Mouse (Mus musculus) MEL (cell line): ENCODE measurements at regions not wholly inside any gene's neighbourhood (a gene's known extent, or its start where the extent isn't known, plus 50 kb on each side); places are given as distances from the start of the nearest gene placed in this dataset.

Experiments
- DNase-seq: peaks from one replicate; pipeline ENCODE4 v3.0.0; 2011; ENCODE audit warnings: low read depth, low spot score
- H3K27ac ChIP-seq: 2 replicates; pipeline ENCODE4 v1.5.1; 2012; ENCODE audit warnings: low read depth, mild to moderate bottlenecking, control low read depth, low read length, moderate library complexity; ENCODE audit not compliant: control insufficient read depth
- H3K27me3 ChIP-seq, 2 experiments: fragments of 150-350 bp in 1 of 2; sonication (generic) in 1 of 2; 2 replicates each; pipeline ENCODE4 v1.6.1; 2012; ENCODE audit warnings: low read length in 2 of 2, mild to moderate bottlenecking in 2 of 2, improper control_type of control experiment in 1 of 2, moderate library complexity in 1 of 2; ENCODE audit not compliant: insufficient read depth in 2 of 2, control insufficient read depth in 1 of 2
- H3K36me3 ChIP-seq, 2 experiments: 2 replicates each; pipeline ENCODE4 v1.6.1; 2012 to 2014; ENCODE audit warnings: low read length in 2 of 2, improper control_type of control experiment in 1 of 2, inconsistent platforms in 1 of 2, mild to moderate bottlenecking in 1 of 2; ENCODE audit not compliant: insufficient read depth in 2 of 2, control insufficient read depth in 1 of 2
- H3K4me1 ChIP-seq, 2 experiments: fragments of 150-350 bp in 1 of 2; sonication (generic) in 1 of 2; 2 replicates each; pipeline ENCODE4 v1.6.1; 2012; ENCODE audit warnings: low read length in 2 of 2, improper control_type of control experiment in 1 of 2, mild to moderate bottlenecking in 1 of 2; ENCODE audit not compliant: insufficient read depth in 2 of 2, control insufficient read depth in 1 of 2
- H3K4me3 ChIP-seq, 2 experiments: fragments of 150-350 bp in 1 of 2; sonication (generic) in 1 of 2; 2 replicates each; pipeline ENCODE4 v1.5.1; 2012; ENCODE audit warnings: low read depth in 2 of 2, low read length in 2 of 2, mild to moderate bottlenecking in 2 of 2, moderate library complexity in 2 of 2, control low read depth in 1 of 2, improper control_type of control experiment in 1 of 2; ENCODE audit not compliant: control insufficient read depth in 1 of 2, insufficient read depth in 1 of 2
- H3K79me2 ChIP-seq: 2 replicates; pipeline ENCODE4 v1.6.1; 2012; ENCODE audit warnings: mild to moderate bottlenecking, low read length, moderate library complexity; ENCODE audit not compliant: control insufficient read depth, poor library complexity, insufficient read depth
- H3K9ac ChIP-seq: 2 replicates; pipeline ENCODE4 v1.6.1; 2012; ENCODE audit warnings: low read depth, mild to moderate bottlenecking, control low read depth, low read length, moderate library complexity; ENCODE audit not compliant: control insufficient read depth, poor library complexity, severe bottlenecking
- H3K9me3 ChIP-seq: fragments of 150-350 bp; sonication (generic); replicated peaks from 2 replicates; pipeline ENCODE4 v1.6.1; 2012; ENCODE audit warnings: mild to moderate bottlenecking, low read length, improper control_type of control experiment, moderate library complexity; ENCODE audit not compliant: insufficient read depth
- MAZ ChIP-seq: IDR thresholded peaks from 2 replicates; pipeline ENCODE4 v1.6.1; 2012; ENCODE audit warnings: low read depth, mild to moderate bottlenecking, inconsistent platforms, low read length, improper control_type of control experiment
- MEF2A ChIP-seq: IDR thresholded peaks from 2 replicates; pipeline ENCODE4 v1.6.1; 2014; ENCODE audit warnings: low read depth, mild to moderate bottlenecking, inconsistent platforms, low read length, improper control_type of control experiment; ENCODE audit not compliant: poor library complexity, insufficient replicate concordance, severe bottlenecking; ENCODE audit errors: extremely low read depth
- NELFE ChIP-seq: IDR thresholded peaks from 2 replicates; pipeline ENCODE4 v1.6.1; 2011; ENCODE audit warnings: low read depth, low read length, improper control_type of control experiment
- NRF1 ChIP-seq: IDR thresholded peaks from 2 replicates; pipeline ENCODE4 v1.6.1; 2014; ENCODE audit warnings: low read depth, mild to moderate bottlenecking, inconsistent platforms, low read length, improper control_type of control experiment, moderate library complexity; ENCODE audit not compliant: poor library complexity, insufficient read depth, severe bottlenecking
- RCOR1 ChIP-seq: IDR thresholded peaks from 2 replicates; pipeline ENCODE4 v1.6.1; 2012; ENCODE audit warnings: low read depth, mild to moderate bottlenecking, inconsistent platforms, low read length, improper control_type of control experiment
- SIN3A ChIP-seq: IDR thresholded peaks from 2 replicates; pipeline ENCODE4 v1.6.1; 2012; ENCODE audit warnings: low read length, improper control_type of control experiment, inconsistent platforms
- SMC3 ChIP-seq: IDR thresholded peaks from 2 replicates; pipeline ENCODE4 v1.6.1; 2011; ENCODE audit warnings: low read depth, low read length, improper control_type of control experiment
- USF1 ChIP-seq: IDR thresholded peaks from 2 replicates; pipeline ENCODE4 v1.6.1; 2014; ENCODE audit warnings: low read depth, mild to moderate bottlenecking, inconsistent platforms, low read length, improper control_type of control experiment, moderate library complexity
- USF2 ChIP-seq, 2 experiments: IDR thresholded peaks; 2 replicates each; pipeline ENCODE4 v1.6.1; 2011 to 2012; ENCODE audit warnings: improper control_type of control experiment in 2 of 2, low read length in 2 of 2, borderline replicate concordance in 1 of 2, inconsistent platforms in 1 of 2, low read depth in 1 of 2, mild to moderate bottlenecking in 1 of 2; ENCODE audit not compliant: insufficient read depth in 1 of 2
- ZC3H11A ChIP-seq: IDR thresholded peaks from 2 replicates; pipeline ENCODE4 v1.6.1; 2012; ENCODE audit warnings: low read depth, mild to moderate bottlenecking, inconsistent platforms, low read length, improper control_type of control experiment
- ZKSCAN1 ChIP-seq: IDR thresholded peaks from 2 replicates; pipeline ENCODE4 v1.6.1; 2012; ENCODE audit warnings: low read depth, mild to moderate bottlenecking, inconsistent platforms, low read length, improper control_type of control experiment, moderate library complexity
- ZMIZ1 ChIP-seq: IDR thresholded peaks from 2 replicates; pipeline ENCODE4 v1.6.1; 2012; ENCODE audit warnings: low read depth, mild to moderate bottlenecking, inconsistent platforms, low read length, improper control_type of control experiment, moderate library complexity
- ZNF384 ChIP-seq: IDR thresholded peaks from 2 replicates; pipeline ENCODE4 v1.6.1; 2012; ENCODE audit warnings: low read depth, mild to moderate bottlenecking, inconsistent platforms, low read length, improper control_type of control experiment

- Histone ChIP-seq H3K27ac (no peak overlapping the region), H3K36me3 (no peaks in the 10 kb centered on the region), H3K79me2 (no peaks in the 10 kb centered on the region), H3K27me3 (no peaks in the 10 kb centered on the region), H3K4me3 (peak overlapping the region in 1 of 2 experiments; percentile 32; a peak in 1 of 4 replicates), H3K4me1 (no peaks in the 10 kb centered on the region)
- DNase-seq, result no peak
- TF ChIP-seq MEF2A, result no peak
- no peak for TF ChIP-seq ZMIZ1
- no peak for TF ChIP-seq SMC3
- no peak for TF ChIP-seq ZC3H11A
- no peak for TF ChIP-seq SIN3A
- TF ChIP-seq ZNF384, result no peak
- TF ChIP-seq, all 39 proteins: peak for 0
- Histone ChIP-seq H3K9me3 (no peaks in the 10 kb centered on the region), H3K9ac (no peak overlapping the region)
Measured at GRCm38 (mm10) chr1:177667041-177667791, 62.4 kb upstream of the 1700016C15Rik start.

GRCm38 (mm10) chr1:177670576-177670975 is 59.0 kb upstream of the 1700016C15Rik start:
- H3K36me3 ChIP-seq, result no peaks in the 10 kb centered on the region
- no peak overlapping the region for H3K9ac ChIP-seq
- DNase-seq, result peak; percentile 36
- no peak overlapping the region for H3K4me3 ChIP-seq
- H3K4me1 ChIP-seq, result no peaks in the 10 kb centered on the region
- no peaks in the 10 kb centered on the region for H3K9me3 ChIP-seq
- H3K79me2 ChIP-seq, result no peaks in the 10 kb centered on the region
- no peaks in the 10 kb centered on the region for H3K27me3 ChIP-seq
- no peak overlapping the region for H3K27ac ChIP-seq
- TF ChIP-seq RCOR1 (no peak), USF2 (IDR thresholded peaks at IDR 0.05; ENCODE audit: borderline replicate concordance in 1 of 2, insufficient read depth in 1 of 2, low read depth in 1 of 2, low read length in 2 of 2) (no peak), ZKSCAN1 (no peak), NELFE (no peak), USF1 (no peak), ZMIZ1 (no peak), MAZ (no peak), MEF2A (no peak), NRF1 (no peak), SMC3 (no peak)
